Mouse (Mus musculus) embryonic fibroblast, embryonic 13.5 days (primary cell): ENCODE results near the gene B4galt2. TPM values are rescaled to one million over a fixed set of nuclear protein-coding genes. Genes with fewer than 3 reads are reported as not detected.

ENCODE experiments used
- H3K27ac ChIP-seq: 2 replicates; pipeline ENCODE4 v1.5.1; 2012; ENCODE audit warnings: low read length, control low read depth, inconsistent platforms; ENCODE audit not compliant: insufficient read depth
- H3K4me1 ChIP-seq: 2 replicates; pipeline ENCODE4 v1.6.1; 2011; ENCODE audit warnings: low read length; ENCODE audit not compliant: control insufficient read depth, insufficient read depth
- H3K4me3 ChIP-seq: 2 replicates; pipeline ENCODE4 v1.5.1; 2011; ENCODE audit warnings: mild to moderate bottlenecking, control low read depth, low read length; ENCODE audit not compliant: insufficient read depth
- CTCF ChIP-seq: IDR thresholded peaks from 2 replicates; pipeline ENCODE4 v1.5.1; 2011; ENCODE audit warnings: mild to moderate bottlenecking, control low read depth, low read length, moderate library complexity, borderline replicate concordance; ENCODE audit not compliant: insufficient read depth
- POLR2A ChIP-seq: IDR thresholded peaks from 2 replicates; pipeline ENCODE4 v1.6.1; 2011; ENCODE audit warnings: low read depth, mild to moderate bottlenecking, control low read depth, low read length, moderate library complexity
- polyA plus RNA-seq: library from polyadenylated mRNA; stranded (reverse); fragments of >200 nt; gene quantifications from 2 replicates; pipeline ENCODE4 v1.2.4, GENCODE M21; 2011; ENCODE audit warnings: low read depth; ENCODE audit not compliant: missing spikeins, insufficient read length

The B4galt2 gene
- polyA plus RNA-seq, 1 experiment, result 45.6 TPM

GRCm38 (mm10) chr4:117918762-117919161, 35.5 kb upstream of the B4galt2 start:
- Histone ChIP-seq H3K27ac (no peak overlapping the region), H3K4me3 (no peak overlapping the region), H3K4me1 (no peaks in the 10 kb centered on the region)
- no peak for TF ChIP-seq POLR2A
- TF ChIP-seq CTCF, result no peak

DNA sequence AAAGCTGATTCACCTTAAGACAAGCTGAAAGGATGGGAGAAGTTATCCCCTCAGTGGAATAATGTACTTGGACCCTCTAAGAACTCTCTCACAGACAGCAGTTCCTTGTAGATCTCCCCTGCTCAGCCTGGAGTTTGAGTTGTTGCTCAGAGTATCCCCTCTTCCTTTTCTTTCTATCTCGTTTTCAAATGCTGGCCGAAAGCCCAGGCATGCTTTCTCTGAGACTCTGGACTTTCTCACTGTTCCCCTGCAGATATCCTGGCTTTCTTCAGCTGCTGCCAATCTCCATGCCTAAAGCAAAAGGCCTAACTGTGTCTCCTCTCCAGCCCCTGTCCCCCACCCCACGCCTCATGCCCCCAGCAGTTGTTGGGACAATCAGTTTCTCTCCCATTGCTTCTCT, 35.0 kb upstream of the B4galt2 start:
- no peak for TF ChIP-seq CTCF
- no peak for TF ChIP-seq POLR2A
- H3K4me3 ChIP-seq, result no peak overlapping the region
- no peak overlapping the region for H3K27ac ChIP-seq
- no peaks in the 10 kb centered on the region; the same call in 1 of the 2 replicates for H3K4me1 ChIP-seq

GRCm38 (mm10) chr4:117917847-117918246, 34.6 kb upstream of the B4galt2 start:
- Histone ChIP-seq H3K27ac (no peak overlapping the region), H3K4me1 (no peaks in the 10 kb centered on the region; the same call in 1 of the 2 replicates), H3K4me3 (no peak overlapping the region)
- TF ChIP-seq POLR2A (no peak), CTCF (no peak)

DNA sequence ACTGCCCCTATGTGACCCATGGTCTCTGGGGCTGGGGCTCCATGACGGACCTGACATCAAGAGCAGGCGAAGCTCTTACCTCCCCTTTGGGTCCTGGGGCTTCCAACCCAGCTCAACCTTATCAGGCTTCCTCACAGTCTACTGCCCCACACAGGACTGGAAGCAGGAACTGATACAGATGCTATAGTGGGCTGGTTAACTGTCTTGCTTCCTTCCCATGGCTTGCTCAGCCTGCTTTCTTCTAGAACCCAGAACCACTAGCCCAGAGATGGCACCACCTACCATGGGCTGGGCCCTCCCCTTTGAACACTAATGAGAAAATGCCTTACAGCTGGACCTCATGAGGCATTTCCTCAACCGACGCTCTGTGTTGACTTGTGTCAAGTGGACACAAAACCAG, 34.1 kb upstream of the B4galt2 start:
- TF ChIP-seq CTCF (no peak), POLR2A (no peak)
- Histone ChIP-seq H3K27ac (no peak overlapping the region), H3K4me1 (no peaks in the 10 kb centered on the region; the same call in 1 of the 2 replicates), H3K4me3 (no peak overlapping the region)

DNA sequence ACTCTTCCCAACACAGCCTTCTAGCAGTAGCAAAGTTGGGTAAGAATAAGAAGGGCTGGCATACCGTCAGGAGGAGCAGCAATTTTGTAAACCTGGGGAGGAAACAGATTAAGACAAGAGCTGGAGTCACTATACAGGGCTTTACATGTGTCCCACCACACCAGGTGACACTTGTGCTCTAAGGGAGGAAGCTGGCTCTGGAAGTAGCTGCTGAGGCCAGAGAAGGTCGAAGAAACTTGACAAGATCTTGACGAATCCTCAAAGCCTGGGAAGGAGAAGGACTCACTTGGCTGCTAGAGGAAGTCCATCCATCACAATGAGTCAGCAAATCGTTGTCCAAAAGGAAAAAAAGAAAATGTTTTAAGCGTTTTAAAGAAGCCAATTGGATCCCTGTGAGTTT, 33.1 kb upstream of the B4galt2 start:
- TF ChIP-seq CTCF (no peak), POLR2A (no peak)
- H3K4me3 ChIP-seq, result no peak overlapping the region
- no peaks in the 10 kb centered on the region; the same call in 1 of the 2 replicates for H3K4me1 ChIP-seq
- H3K27ac ChIP-seq, result no peak overlapping the region

DNA sequence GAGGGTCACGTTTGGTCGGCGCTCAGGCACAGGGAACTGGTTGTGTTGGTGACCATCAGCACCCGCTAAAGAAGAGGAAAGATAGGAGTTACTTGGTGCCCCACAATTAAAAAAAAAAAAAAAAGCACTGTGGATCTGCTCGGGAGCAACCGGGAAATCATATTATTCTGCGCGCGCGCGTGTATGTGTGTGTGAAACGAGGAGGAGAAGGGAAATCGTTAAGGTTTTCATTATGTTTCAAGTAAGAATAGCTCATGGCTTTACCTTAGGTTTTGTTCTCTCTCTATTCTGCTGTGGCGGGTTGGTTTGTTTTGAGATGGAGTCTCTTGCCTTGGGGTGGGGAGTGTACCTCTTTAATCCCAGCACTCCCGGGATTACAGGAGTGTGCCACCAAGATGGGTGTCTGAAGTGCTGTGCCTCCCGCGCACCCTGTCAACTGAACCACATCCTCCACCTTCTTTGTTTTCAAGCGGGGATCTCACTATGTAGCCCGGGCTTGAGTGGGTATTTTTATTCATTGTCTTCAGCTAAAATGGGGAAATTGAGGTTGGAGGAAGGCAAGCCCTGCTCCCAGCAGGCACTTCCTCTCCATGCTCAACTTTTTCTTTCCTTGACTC, 32.3 kb upstream of the B4galt2 start:
- H3K4me3 ChIP-seq, result peak overlapping the region; percentile 82
- no peak overlapping the region for H3K27ac ChIP-seq
- TF ChIP-seq POLR2A (no peak), CTCF (no peak)
- no peaks in the 10 kb centered on the region; the same call in 1 of the 2 replicates for H3K4me1 ChIP-seq

DNA sequence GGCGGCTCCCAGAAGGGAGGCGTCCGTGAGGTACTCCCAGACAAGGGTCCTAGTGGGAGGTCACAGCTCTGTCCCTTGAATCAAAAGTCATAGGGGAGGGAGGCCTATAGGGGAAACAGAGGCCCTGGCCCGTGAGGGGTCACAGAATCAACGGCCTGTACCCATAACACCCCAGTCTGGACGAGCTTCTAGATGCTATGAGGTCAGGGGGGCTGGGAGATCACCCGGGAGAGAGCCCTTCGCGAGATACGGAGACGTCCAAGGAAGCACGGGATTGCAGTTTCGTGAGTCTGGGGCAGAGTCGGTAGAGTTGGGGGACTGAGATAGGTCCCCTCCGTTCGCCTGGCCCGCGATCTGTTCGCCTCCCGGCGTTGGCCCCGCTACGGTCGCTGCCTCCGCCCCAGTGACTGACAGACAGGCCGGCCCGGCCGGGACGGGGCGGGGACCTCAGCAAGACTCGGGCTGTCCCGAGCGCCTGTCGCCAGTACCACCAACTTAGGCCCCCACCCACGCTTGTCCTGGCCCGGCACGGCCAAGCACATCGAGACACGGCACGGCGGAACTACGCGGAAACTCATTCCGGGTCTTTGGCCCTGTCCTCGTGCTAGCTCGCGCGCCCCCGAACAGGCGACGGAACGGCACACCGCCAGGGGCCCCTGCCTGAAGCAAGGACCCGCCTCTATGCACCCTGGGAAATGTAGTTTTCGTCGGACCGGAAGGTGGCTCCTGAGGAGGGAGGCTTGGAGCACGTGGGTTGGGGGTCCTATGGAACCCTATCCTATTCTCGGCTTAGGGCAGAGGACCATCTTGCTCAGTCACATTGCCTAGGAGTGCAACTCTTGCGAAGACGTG, 31.5 kb upstream of the B4galt2 start, which contains the start of gene Ipo13:
TSS of gene Ipo13 (minus strand) at position 409 of the 852 bp plus-strand sequence.
- Histone ChIP-seq H3K4me1 (no peaks in the 10 kb centered on the region; the same call in 1 of the 2 replicates), H3K4me3 (peak within 1 kb of the TSS; percentile 82), H3K27ac (peak within 1 kb of the TSS; percentile 58)
- TF ChIP-seq POLR2A, result peak; percentile 87
- no peak for TF ChIP-seq CTCF

DNA sequence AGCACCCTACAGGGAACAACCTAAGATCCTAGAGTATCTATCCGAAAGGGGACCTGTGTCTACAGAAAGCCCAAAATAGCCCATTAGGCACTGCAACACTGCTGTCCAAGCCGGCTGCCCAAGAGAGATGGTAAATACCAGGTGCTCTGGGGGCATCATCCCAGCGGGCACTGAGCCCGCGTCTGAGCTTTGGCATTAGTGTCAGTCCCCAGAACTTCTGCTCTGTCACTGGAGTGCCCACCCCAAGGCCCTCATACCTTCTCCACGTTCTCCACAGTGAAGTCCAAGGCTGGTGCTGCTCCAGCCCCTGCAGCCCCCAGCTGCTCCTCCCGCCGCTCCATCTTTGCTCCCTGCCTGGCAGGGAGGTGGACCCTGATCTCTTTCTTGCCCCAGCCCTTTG, 30.7 kb upstream of the B4galt2 start:
- no peak overlapping the region for H3K27ac ChIP-seq

DNA sequence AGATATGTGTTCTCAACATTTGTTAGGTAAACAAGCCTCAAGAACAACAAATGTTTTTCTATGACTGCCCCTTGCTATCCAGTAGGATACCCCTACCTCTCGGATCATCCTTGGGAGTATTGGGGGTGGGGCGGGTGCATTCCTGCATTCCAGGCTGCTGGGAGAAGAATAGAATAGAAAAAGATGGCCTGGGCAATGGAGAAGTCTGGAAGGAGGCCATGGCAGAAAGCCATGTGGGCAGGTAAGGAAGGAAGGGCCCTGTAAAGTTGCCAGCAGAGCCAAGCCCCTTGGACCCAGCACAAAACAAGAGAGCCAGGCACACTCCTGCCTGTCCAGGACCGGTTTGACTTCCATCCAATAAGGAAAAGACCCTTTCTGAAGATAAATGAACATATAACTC, 30.1 kb upstream of the B4galt2 start:
- Histone ChIP-seq H3K4me1 (no peaks in the 10 kb centered on the region; the same call in 1 of the 2 replicates), H3K4me3 (peak overlapping the region; percentile 82), H3K27ac (no peak overlapping the region)
- no peak for TF ChIP-seq POLR2A
- TF ChIP-seq CTCF, result no peak

More for the DNA sequence above, 30.7 kb upstream of the B4galt2 start:
- Histone ChIP-seq H3K4me1 (no peaks in the 10 kb centered on the region; the same call in 1 of the 2 replicates), H3K4me3 (peak overlapping the region; percentile 82)
- no peak for TF ChIP-seq POLR2A
- TF ChIP-seq CTCF, result no peak
